Mouse (Mus musculus): ENCODE data around the gene Acadm. TPM values are rescaled to one million over a fixed set of nuclear protein-coding genes. Genes with fewer than 3 reads are reported as not detected.

Gene Acadm
- polyA plus RNA-seq, 1 experiment from 2014 or later: 40.6 TPM

DNA sequence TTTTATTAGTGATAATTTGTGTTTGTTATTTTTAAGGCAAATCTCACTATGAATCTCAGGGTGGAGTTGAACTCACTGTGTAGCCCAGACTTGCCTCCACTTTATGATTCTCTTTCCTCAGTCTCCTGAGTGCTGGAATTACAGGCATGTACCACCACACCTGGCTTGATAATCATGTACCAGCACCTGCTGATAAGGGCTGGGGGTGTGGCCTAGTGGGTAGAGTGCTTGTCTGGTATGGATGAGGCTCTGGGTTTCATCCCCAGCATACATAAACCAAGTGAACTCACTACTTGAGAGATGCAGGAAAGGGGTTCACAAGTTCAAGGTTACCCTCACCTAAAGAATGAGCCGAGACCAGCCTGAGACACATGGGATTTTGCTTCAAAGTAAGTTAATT, 42.5 kb downstream of the Acadm start:
- DNase-seq (ENCODE audit: low spot score): no peak
- no peak overlapping the region for H3K9ac ChIP-seq (ENCODE audit: low read length)
- 88% methylated on average over 1 of the region's 1 CpGs for WGBS
- H3K27ac ChIP-seq (ENCODE audit: low read depth, low read length): no peak overlapping the region
- H3K36me3 ChIP-seq (ENCODE audit: control insufficient read depth, insufficient read depth, low read length): peaks cover 15% of the 10 kb centered on the region
- ATAC-seq (replicated peaks; ENCODE audit: low FRiP score): no peak
- no peaks in the 10 kb centered on the region for H3K4me1 ChIP-seq (replicated peaks; ENCODE audit: control insufficient read depth, insufficient read depth, low read length)
- H3K27me3 ChIP-seq (ENCODE audit: control insufficient read depth, insufficient read depth, low read length): no peaks in the 10 kb centered on the region
- H3K4me2 ChIP-seq (ENCODE audit: low read depth, low read length, severe bottlenecking): no peak overlapping the region
- H3K4me3 ChIP-seq (ENCODE audit: low read depth, low read length): no peak overlapping the region
- H3K9me3 ChIP-seq (ENCODE audit: control insufficient read depth, low read length): no peaks in the 10 kb centered on the region

DNA sequence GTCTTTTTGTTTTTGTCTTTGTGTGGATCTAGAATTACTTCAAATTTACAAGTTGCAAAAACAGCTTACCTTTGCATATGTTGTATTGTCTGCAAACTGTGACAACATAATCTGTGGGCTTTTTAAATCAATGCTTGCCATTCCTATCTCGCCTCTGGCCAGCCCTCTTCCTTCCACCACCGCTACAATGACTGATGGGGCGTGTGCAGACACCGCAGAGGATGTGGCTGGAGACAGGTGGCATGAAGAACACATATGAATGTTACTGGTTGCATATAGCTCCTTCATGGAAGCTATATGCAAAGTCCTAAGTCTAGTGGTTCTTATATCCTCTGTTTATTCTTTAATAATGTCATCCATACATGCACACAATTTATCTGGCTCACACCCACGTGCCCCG, 47.2 kb downstream of the Acadm start:
- no peaks in the 10 kb centered on the region for H3K27me3 ChIP-seq (ENCODE audit: control insufficient read depth, insufficient read depth, low read length)
- H3K4me2 ChIP-seq (ENCODE audit: low read depth, low read length, severe bottlenecking): no peak overlapping the region
- H3K9ac ChIP-seq (ENCODE audit: low read length): no peak overlapping the region
- H3K4me1 ChIP-seq (replicated peaks; ENCODE audit: control insufficient read depth, insufficient read depth, low read length): no peaks in the 10 kb centered on the region
- DNase-seq (ENCODE audit: low spot score) (no peak), ATAC-seq (replicated peaks; ENCODE audit: low FRiP score) (no peak)
- no peak overlapping the region for H3K4me3 ChIP-seq (ENCODE audit: low read depth, low read length)
- H3K36me3 ChIP-seq (ENCODE audit: control insufficient read depth, insufficient read depth, low read length): no peaks in the 10 kb centered on the region
- WGBS: 81% methylated on average over 6 of the region's 6 CpGs
- no peak overlapping the region for H3K27ac ChIP-seq (ENCODE audit: low read depth, low read length)
- H3K9me3 ChIP-seq (ENCODE audit: control insufficient read depth, low read length): no peaks in the 10 kb centered on the region

DNA sequence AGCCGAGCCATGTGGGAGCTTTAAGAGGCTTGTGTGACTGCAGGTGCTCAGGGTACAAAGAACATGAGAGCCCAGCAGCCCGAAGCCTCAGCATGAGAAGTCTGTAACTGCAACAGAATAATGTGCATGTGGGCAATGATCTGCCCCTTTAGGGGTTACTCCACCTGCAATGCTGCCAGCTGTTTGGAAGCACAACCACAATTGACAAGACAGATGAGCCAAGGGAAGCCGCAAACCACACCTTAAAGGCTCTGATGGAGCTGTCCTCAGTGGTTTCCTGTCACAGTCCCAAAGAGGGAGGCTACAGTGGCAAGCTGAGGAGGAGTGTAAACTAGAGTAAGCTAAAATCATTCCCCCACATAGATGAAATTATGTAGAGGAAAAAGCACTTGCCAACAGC, 49.0 kb downstream of the Acadm start:
- WGBS: 88% methylated on average over 3 of the region's 3 CpGs

DNA sequence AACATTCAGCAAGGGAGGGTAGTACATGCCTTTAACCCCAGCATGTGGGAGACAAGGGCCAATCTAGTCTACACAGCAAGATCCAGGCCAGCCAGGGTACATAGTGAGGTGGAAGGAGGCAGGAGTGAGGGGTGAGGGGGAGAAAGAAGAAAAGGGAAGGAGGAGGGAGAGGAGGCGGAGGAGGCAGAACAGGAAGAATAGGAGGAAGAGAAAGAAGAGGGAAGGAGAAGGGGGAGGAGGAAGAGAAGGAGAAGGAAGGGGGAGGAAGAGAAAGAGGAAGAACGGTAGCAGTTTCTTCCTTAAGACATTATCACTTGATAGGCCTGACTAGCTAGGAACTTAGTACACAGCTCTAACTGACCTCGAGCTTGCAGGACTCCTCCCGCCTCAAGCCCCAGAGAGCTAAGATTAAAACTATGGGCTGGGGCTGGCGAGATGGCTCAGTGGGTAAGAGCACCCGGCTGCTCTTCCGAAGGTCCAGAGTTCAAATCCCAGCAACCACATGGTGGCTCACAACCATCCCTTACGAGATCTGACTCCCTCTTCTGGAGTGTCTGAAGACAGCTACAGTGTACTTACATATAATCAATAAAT, 55.1 kb downstream of the Acadm start:
- Histone ChIP-seq H3K27me3 (ENCODE audit: control insufficient read depth, insufficient read depth, low read length) (no peaks in the 10 kb centered on the region), H3K36me3 (ENCODE audit: control insufficient read depth, insufficient read depth, low read length) (no peaks in the 10 kb centered on the region), H3K9ac (ENCODE audit: low read length) (no peak overlapping the region), H3K27ac (ENCODE audit: low read depth, low read length) (no peak overlapping the region), H3K4me1 (replicated peaks; ENCODE audit: control insufficient read depth, insufficient read depth, low read length) (no peaks in the 10 kb centered on the region), H3K4me2 (ENCODE audit: low read depth, low read length, severe bottlenecking) (no peak overlapping the region), H3K9me3 (ENCODE audit: control insufficient read depth, low read length) (no peaks in the 10 kb centered on the region), H3K4me3 (ENCODE audit: low read depth, low read length) (no peak overlapping the region)
- 76% methylated on average over 7 of the region's 8 CpGs for WGBS
- DNase-seq (ENCODE audit: low spot score) (no peak), ATAC-seq (replicated peaks; ENCODE audit: low FRiP score) (no peak)

More for the DNA sequence above, 49.0 kb downstream of the Acadm start:
- no peak overlapping the region for H3K4me3 ChIP-seq (ENCODE audit: low read depth, low read length)
- H3K4me1 ChIP-seq (replicated peaks; ENCODE audit: control insufficient read depth, insufficient read depth, low read length): no peaks in the 10 kb centered on the region
- no peak for DNase-seq (ENCODE audit: low spot score)
- no peak overlapping the region for H3K9ac ChIP-seq (ENCODE audit: low read length)
- no peak overlapping the region for H3K27ac ChIP-seq (ENCODE audit: low read depth, low read length)
- no peaks in the 10 kb centered on the region for H3K27me3 ChIP-seq (ENCODE audit: control insufficient read depth, insufficient read depth, low read length)
- H3K36me3 ChIP-seq (ENCODE audit: control insufficient read depth, insufficient read depth, low read length): no peaks in the 10 kb centered on the region
- H3K9me3 ChIP-seq (ENCODE audit: control insufficient read depth, low read length): no peaks in the 10 kb centered on the region
- no peak for ATAC-seq (replicated peaks; ENCODE audit: low FRiP score)
- no peak overlapping the region for H3K4me2 ChIP-seq (ENCODE audit: low read depth, low read length, severe bottlenecking)

DNA sequence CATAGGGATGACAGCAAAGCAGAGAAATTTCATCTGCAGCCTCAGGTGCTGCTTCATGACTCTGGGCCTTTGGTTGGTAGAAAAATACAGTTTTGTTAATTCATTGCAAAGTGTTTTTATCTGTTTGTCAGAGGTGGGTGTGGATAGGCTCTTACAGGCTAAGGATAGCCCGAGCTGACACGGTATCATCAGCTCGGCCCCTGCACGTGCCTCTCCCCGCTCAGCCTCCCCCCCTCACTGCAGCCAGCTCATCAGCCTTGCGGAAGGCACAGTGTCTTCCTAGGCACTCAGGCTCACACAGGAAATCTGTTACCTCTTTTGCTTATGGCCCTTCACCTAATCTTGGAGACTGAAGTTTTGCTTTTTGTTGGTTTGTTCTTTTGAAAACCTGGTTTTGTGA, 56.3 kb downstream of the Acadm start:
- Histone ChIP-seq H3K9ac (ENCODE audit: low read length) (no peak overlapping the region), H3K4me3 (ENCODE audit: low read depth, low read length) (no peak overlapping the region), H3K9me3 (ENCODE audit: control insufficient read depth, low read length) (no peaks in the 10 kb centered on the region), H3K36me3 (ENCODE audit: control insufficient read depth, insufficient read depth, low read length) (no peaks in the 10 kb centered on the region), H3K4me2 (ENCODE audit: low read depth, low read length, severe bottlenecking) (no peak overlapping the region), H3K27ac (ENCODE audit: low read depth, low read length) (no peak overlapping the region), H3K4me1 (replicated peaks; ENCODE audit: control insufficient read depth, insufficient read depth, low read length) (no peaks in the 10 kb centered on the region), H3K27me3 (ENCODE audit: control insufficient read depth, insufficient read depth, low read length) (no peaks in the 10 kb centered on the region)
- ATAC-seq (replicated peaks; ENCODE audit: low FRiP score) (no peak), DNase-seq (ENCODE audit: low spot score) (no peak)
- WGBS: 76% methylated on average over 6 of the region's 6 CpGs

DNA sequence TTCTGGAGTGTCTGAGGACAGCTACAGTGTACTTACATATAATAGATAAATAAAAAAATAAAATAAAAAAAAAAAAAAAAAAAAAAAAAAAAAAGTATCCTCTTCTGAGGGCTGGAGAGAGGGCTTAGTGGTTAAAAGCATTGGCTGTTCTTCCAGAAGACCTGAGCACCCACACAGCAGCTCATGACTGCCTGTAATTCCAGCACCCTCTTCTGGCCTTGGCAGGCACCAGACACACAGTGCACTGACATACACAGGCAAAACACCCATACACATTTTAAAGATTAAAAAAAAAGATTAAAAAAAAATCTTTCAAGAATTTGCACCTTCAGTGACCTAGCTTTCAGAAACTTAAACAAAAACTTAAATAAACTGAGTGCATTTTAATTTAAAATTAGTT, 58.1 kb downstream of the Acadm start:
- no peak for ATAC-seq (replicated peaks; ENCODE audit: low FRiP score)
- H3K9me3 ChIP-seq (ENCODE audit: control insufficient read depth, low read length): no peaks in the 10 kb centered on the region
- H3K36me3 ChIP-seq (ENCODE audit: control insufficient read depth, insufficient read depth, low read length): no peaks in the 10 kb centered on the region
- no peak for DNase-seq (ENCODE audit: low spot score)
- no peak overlapping the region for H3K4me3 ChIP-seq (ENCODE audit: low read depth, low read length)
- no peak overlapping the region for H3K4me2 ChIP-seq (ENCODE audit: low read depth, low read length, severe bottlenecking)
- no peaks in the 10 kb centered on the region for H3K4me1 ChIP-seq (replicated peaks; ENCODE audit: control insufficient read depth, insufficient read depth, low read length)
- no peaks in the 10 kb centered on the region for H3K27me3 ChIP-seq (ENCODE audit: control insufficient read depth, insufficient read depth, low read length)
- H3K27ac ChIP-seq (ENCODE audit: low read depth, low read length): no peak overlapping the region
- H3K9ac ChIP-seq (ENCODE audit: low read length): no peak overlapping the region

Other genes starting within 250 kb of the Acadm start
- 29.8 and 38.0 TPM in 2 replicates for gene St6galnac3, start 219.5 kb downstream of the Acadm start, polyA plus RNA-seq (2014; fragmentation: Nextera tagmentation; extraction: Ambion mirVana)
- gene Asb17, start 100.4 kb downstream of the Acadm start, polyA plus RNA-seq (2014; fragmentation: Nextera tagmentation; extraction: Ambion mirVana): 0.29 and 0.47 TPM in 2 replicates
- 0.09 and 0.11 TPM in 2 replicates for gene Msh4, start 38.5 kb downstream of the Acadm start, polyA plus RNA-seq (2014; fragmentation: Nextera tagmentation; extraction: Ambion mirVana)
- gene Rabggtb, start 31.6 kb downstream of the Acadm start, polyA plus RNA-seq (2014; fragmentation: Nextera tagmentation; extraction: Ambion mirVana): 48.1 and 51.2 TPM in 2 replicates
- 2.2 TPM in 2 replicates for gene Slc44a5, start 28.8 kb upstream of the Acadm start, polyA plus RNA-seq (2014; fragmentation: Nextera tagmentation; extraction: Ambion mirVana)

Measured in forebrain, embryonic 11.5 days (tissue).